Mouse (Mus musculus) c-Kit-positive CD71-negative TER-119-negative erythroid progenitor cells, embryonic 14.5 days (primary cell): Measurements from ENCODE around the gene Rapgef3.

Experiments
- DNase-seq: peaks from one replicate; pipeline ENCODE4 v3.0.0-alpha.2; 2013; ENCODE audit warnings: low read depth

Gene Rapgef3

DNA sequence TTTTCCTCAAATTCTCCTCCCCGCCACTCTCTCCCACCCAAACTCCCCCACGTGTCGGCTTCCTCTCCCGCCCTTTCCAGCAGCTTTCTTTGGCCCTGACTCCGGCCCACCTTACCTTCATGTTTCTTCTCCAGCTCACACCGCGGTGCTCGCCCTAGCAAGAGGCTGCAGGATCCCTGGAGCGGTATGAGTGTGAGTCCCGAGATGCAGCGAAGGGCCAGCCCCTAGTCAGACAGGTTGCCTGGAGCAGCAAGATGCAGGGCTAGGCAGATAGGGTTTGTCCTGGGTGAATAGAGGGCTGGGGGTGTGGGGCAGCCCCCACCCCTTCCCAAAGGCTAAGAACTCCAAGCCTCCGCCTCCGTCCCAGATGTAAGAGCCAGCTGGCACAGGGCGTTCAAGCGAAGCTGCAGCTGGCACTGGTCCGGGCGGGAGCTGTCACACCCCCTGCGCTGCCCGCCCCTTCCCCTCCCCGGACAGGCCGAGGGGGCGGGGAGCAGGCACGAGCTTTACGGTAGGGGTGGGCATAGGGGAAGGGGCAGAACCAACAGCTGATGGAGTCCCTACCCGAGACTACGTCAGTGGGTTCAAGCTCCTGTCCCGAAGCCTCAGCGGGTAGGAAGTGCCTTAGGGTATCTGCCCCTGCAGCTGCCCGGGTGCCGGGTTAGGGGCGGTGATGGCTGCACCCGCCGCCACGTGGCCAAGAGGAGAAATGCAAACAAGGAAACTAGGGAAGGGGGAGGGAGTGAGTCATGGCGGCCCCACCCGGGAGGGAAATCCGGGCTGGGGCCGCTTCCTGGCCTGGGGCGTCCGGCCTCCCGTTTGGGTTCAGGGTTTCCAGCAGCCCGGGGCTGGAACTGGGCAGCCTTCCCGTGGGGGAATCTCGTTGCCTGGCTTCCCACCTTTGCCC is at the start of gene Rapgef3:
Gene Rapgef3 (minus strand): TSS at position 693 of the 907 bp plus-strand sequence.
- DNase-seq, result peak; percentile 68

- no peak for DNase-seq
These were observed 48.6 kb upstream of the Rapgef3 start for GRCm38 (mm10) chr15:97816199-97816994.

GRCm38 (mm10) chr15:97815254-97815653 is 47.5 kb upstream of the Rapgef3 start:
- no peak for DNase-seq

DNA sequence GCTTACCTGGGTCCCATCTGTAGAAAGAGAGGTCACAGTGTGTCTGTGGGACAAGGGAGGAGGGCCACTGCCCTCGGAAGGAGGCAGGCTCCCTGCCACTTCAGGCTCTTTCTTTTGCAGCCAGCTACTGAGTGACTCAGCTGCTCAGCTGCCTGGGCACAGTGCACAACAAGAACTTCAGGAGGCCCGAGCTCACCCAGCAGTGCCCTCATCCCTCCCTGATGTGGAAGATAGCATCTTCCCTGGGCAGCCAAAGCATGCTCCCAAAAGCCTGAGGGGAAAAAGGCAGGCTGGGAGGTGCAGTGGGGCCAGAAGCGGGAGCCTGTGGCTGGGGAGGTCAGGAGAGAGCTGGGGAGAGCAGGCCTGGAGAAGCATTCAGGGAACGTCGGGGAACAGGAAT is 46.9 kb upstream of the Rapgef3 start:
- DNase-seq, result no peak

- DNase-seq, result no peak
These were observed 45.9 kb upstream of the Rapgef3 start for GRCm38 (mm10) chr15:97813452-97814204.

DNA sequence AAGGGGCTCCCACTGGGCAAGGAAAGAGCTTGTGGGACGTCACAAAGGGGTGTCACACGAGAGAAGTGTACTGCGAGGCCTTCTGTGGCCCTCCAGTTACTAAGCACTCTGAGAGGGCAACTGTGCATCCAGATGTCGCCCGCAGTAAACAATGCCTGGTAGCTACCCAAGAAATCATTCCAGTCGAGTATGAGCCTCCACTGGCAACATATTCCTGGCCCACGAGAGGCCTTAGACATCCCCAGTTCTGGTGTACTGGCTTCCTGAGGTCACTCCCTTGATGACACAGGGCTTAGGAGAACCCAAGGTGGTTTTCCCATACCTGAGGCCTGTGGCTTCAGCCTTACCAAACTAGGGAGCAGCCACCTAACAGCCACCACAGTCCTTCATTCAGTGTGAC is 45.1 kb upstream of the Rapgef3 start:
- DNase-seq, result no peak

GRCm38 (mm10) chr15:97812126-97812525 is 44.4 kb upstream of the Rapgef3 start:
- DNase-seq, result no peak

GRCm38 (mm10) chr15:97811307-97811706 is 43.5 kb upstream of the Rapgef3 start:
- DNase-seq, result no peak

GRCm38 (mm10) chr15:97810399-97810798 is 42.6 kb upstream of the Rapgef3 start:
- DNase-seq, result no peak

- no peak for DNase-seq
These were observed 42.2 kb upstream of the Rapgef3 start for GRCm38 (mm10) chr15:97809942-97810341.

DNA sequence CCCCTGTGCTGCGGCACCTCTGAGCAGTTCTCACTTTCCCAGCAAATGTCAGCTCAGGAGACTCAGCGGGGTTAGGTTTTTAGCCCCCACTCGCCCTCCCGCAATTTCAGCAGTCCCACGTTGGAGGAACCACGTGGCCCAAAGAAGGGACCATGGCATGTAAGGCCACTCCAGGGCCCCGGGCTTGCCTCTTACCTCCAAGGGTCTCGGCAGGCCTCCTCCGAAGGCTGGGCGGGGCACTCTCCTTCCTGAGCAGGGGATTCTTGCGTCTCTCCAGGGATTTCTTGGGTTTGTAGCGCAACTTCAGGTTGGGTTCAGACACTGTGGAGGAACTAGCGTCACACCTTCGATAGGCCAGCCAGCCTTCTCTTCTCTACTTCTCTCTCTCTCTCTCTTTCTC is 41.4 kb upstream of the Rapgef3 start:
- DNase-seq, result no peak

- DNase-seq, result no peak
These were observed 40.8 kb upstream of the Rapgef3 start for GRCm38 (mm10) chr15:97808532-97808931.

DNA sequence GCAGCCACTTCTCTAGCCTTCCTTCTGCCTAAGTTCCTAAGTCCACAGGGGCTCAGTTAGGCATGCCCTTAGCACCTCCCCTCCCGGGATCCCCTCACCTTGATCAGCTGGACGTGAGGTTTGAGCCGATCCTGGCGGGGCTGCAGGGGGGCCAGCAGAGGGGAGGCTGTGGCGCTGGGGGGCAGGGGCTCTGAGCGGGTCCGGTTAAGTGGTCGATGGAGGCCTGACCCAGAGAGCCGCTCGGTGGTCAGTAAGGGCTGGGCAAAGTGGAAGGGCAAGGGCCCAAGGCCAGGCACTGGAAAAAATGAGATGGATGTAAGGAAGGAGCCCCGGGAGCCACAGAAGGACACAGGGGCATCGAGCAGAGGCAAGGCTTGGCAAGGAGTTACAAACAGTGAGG is 40.1 kb upstream of the Rapgef3 start:
- DNase-seq, result no peak

- DNase-seq, result no peak
These were observed 34.8 kb upstream of the Rapgef3 start for GRCm38 (mm10) chr15:97802575-97802974.

GRCm38 (mm10) chr15:97801811-97802210 is 34.0 kb upstream of the Rapgef3 start:
- no peak for DNase-seq

- no peak for DNase-seq
These were observed 33.1 kb upstream of the Rapgef3 start for GRCm38 (mm10) chr15:97800853-97801252.

DNA sequence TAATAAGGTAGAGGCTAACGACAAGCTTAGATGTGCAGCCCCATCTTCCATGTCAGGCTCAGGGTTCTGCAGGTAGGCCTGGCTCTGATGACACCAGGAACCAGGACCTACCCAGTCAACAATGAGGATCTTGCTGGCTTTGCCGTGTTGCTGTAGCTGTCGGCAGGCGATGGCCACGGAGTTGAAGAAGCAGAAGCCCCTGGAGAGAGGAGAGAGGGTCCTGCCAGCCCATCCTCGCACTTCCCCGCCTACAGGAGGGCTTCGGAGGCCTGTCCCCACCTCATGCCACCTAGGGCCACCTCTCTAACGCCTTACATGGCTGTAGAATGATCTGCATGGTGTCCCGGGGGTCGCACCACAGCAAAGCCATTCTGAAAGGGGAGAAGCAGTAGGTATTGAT is 31.7 kb upstream of the Rapgef3 start:
- no peak for DNase-seq

- DNase-seq, result no peak
These were observed 30.4 kb upstream of the Rapgef3 start for GRCm38 (mm10) chr15:97798134-97798533.

DNA sequence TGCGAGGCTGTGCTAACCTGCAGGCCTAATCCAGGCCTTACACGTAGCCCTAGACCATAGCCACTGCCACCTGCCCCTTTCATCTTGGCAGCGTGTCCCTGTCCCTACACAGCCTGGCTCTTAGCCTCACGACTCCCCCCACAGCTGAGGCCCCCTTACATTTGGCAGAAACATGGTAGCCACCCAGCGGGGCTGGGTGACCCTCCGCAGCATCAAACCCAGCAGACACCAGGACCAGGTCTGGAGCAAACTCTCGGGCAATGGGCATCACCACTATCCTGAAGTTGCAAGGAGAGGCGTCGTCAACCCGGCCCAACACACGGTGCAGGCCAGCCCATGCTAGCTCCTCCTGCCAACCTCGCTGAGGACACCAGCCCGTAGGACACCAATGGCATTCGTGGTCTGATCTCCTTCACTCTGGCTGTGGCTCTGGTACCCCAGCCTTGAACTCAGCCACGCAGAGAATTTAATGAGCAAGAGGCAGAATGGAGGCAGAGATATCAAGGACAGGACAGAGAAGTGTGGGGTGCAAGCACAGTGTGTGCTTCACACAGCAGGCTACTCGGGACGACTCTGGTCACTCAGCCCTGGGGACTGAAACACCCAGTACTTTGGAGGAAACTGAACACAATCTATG is 29.0 kb upstream of the Rapgef3 start:
- no peak for DNase-seq

DNA sequence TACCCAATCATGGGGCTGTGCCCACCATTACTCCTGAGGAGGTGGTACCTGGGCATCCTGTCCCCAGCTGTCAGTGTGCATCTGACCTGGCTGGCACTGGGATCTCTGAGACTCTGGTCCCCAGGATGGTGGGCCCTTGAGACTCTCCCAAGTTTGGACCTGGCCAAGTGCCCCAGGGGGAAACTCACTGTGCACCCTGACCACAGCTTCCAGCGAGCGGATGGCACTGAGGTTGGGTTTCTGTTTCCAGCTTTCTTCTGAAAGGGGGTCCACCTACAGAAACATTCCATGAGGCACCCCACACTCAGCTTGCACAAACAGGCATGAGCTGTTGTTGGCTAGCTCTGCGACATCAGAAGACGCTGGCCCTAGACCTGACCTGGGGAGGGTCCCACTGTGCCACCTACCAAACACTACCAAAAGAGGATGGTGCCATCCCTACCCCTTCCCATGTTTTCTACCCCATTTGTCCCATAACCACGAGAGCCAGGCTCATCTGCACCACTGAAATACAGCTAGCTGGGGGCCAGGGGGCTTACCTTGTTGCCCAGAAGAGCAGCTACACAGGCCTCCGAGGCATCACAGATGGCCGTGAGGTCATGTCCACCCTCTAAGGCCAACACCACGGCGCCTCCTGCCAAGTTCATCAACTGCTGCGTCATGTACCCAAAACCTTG is 27.9 kb upstream of the Rapgef3 start:
- no peak for DNase-seq

DNA sequence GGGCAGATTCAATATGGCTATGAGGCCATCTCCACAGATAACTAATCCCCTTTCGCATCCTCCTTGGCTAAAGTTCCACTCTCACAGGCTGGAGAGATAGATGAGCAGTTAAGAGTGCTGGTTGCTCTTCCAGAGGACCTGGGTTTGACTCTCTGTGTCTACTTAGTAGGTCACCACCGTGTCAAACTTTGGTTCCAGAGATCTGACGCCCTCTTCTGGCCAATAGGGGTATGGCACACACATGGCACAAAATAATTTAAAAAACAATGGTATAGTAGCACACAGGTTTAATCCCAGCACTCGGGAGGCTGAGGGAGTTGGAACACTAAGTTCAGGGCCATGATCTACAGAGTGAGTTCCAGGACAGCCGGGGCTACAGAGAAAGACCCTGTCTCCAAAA is 26.5 kb upstream of the Rapgef3 start:
- DNase-seq, result no peak
